Mouse (Mus musculus) kidney, postnatal 4 days (tissue): ENCODE measurements around the gene Samd11.

Experiments
- DNase-seq, 2 experiments: peaks; one replicate each; pipeline ENCODE4 v3.0.0; 2021; ENCODE audit warnings: mixed read lengths in 2 of 2

Samd11 gene

GRCm38 (mm10) chr4:156255078-156255839 lies at the start of gene Samd11:
Gene Samd11, minus strand, starts transcription at chr4:156255657.
- no peak for DNase-seq

- DNase-seq = no peak
Measured at GRCm38 (mm10) chr4:156254361-156255077, 938 bp downstream of the Samd11 start.

GRCm38 (mm10) chr4:156253043-156253442 lies 2.4 kb downstream of the Samd11 start:
- DNase-seq = no peak

- no peak for DNase-seq
Measured at GRCm38 (mm10) chr4:156252619-156253018, 2.8 kb downstream of the Samd11 start.

GRCm38 (mm10) chr4:156252140-156252539 lies 3.3 kb downstream of the Samd11 start:
- no peak for DNase-seq

GRCm38 (mm10) chr4:156251081-156251480 lies 4.4 kb downstream of the Samd11 start:
- DNase-seq = no peak

GRCm38 (mm10) chr4:156249567-156249966 lies 5.9 kb downstream of the Samd11 start:
- no peak for DNase-seq

GRCm38 (mm10) chr4:156236651-156237447 lies 18.6 kb downstream of the Samd11 start:
- DNase-seq = no peak

GRCm38 (mm10) chr4:156235808-156236533 lies 19.5 kb downstream of the Samd11 start, which contains the start of gene Noc2l:
Gene Noc2l, plus strand, starts transcription at chr4:156236010.
- DNase-seq = peak; percentile 94 to 96

- peak in 1 of 2 experiments; percentile 53 for DNase-seq
Measured at GRCm38 (mm10) chr4:156235360-156235770, 20.1 kb downstream of the Samd11 start.

GRCm38 (mm10) chr4:156234701-156235213 lies 20.7 kb downstream of the Samd11 start, which contains the start of gene Plekhn1:
Gene Plekhn1, minus strand, starts transcription at chr4:156234857.
- peak; percentile 85 to 91 for DNase-seq

GRCm38 (mm10) chr4:156234021-156234501 lies 21.4 kb downstream of the Samd11 start:
- DNase-seq = peak; percentile 50 to 66

- peak in 1 of 2 experiments; percentile 52 for DNase-seq
Measured at GRCm38 (mm10) chr4:156228393-156229024, 26.9 kb downstream of the Samd11 start.

- peak in 1 of 2 experiments; percentile 46 for DNase-seq
Measured at GRCm38 (mm10) chr4:156227752-156228392, 27.6 kb downstream of the Samd11 start.

GRCm38 (mm10) chr4:156224276-156224675 lies 31.2 kb downstream of the Samd11 start:
- no peak for DNase-seq

- DNase-seq = no peak
Measured at GRCm38 (mm10) chr4:156219936-156220335, 35.5 kb downstream of the Samd11 start.

- no peak for DNase-seq
Measured at GRCm38 (mm10) chr4:156217838-156218237, 37.6 kb downstream of the Samd11 start.

- DNase-seq = no peak
Measured at GRCm38 (mm10) chr4:156217022-156217669, 38.3 kb downstream of the Samd11 start.

GRCm38 (mm10) chr4:156216196-156216595 lies 39.3 kb downstream of the Samd11 start:
- no peak for DNase-seq

- no peak for DNase-seq
Measured at GRCm38 (mm10) chr4:156215649-156216048, 39.8 kb downstream of the Samd11 start, which contains the start of gene Perm1. Gene Perm1, plus strand, starts transcription at chr4:156215868.
